Mouse (Mus musculus): ENCODE results near the gene Phc1. TPM values are rescaled to one million over a fixed set of nuclear protein-coding genes. Genes with fewer than 3 reads are reported as not detected.
"Not testable (repeated sequence)": the region's sequence is repeated elsewhere in the genome, so short reads cannot be mapped to it uniquely, and the experiment has no call there.

Gene Phc1
- polyA plus RNA-seq, 1 experiment from 2014 or later = 24.5 TPM

DNA sequence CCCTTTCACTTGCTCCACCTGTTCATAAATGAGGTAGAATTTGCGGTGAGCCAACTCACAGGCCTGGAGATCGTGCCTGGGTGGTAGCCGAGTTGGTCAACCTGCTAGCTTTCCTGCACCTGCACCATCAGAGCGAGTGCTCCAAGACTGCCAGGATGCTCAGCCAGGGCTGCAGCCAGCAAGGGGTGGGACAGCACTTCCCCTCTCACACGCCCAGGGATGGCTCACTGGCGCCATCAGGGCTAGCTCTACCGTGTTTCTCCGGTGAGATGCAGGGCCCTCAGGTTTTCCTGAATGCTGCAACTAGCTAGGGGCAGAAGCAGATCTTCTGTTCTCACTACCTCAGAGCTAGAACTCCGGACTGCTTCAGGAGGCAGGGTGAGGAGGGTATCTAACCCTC lies 15.5 kb upstream of the Phc1 start:
- no peaks in the 10 kb centered on the region for H3K9me3 ChIP-seq
- WGBS = 57% methylated on average over 9 of the region's 9 CpGs
- H3K4me2 ChIP-seq = no peak overlapping the region
- no peak overlapping the region for H3K27ac ChIP-seq
- ATAC-seq (ENCODE audit: insufficient number of reproducible peaks, insufficient read depth, low FRiP score, low TSS enrichment, low read depth) = no peak
- H3K36me3 ChIP-seq = no peaks in the 10 kb centered on the region
- H3K27me3 ChIP-seq = no peaks in the 10 kb centered on the region
- no peaks in the 10 kb centered on the region for H3K4me1 ChIP-seq
- H3K4me3 ChIP-seq = no peak overlapping the region
- no peak overlapping the region for H3K9ac ChIP-seq

DNA sequence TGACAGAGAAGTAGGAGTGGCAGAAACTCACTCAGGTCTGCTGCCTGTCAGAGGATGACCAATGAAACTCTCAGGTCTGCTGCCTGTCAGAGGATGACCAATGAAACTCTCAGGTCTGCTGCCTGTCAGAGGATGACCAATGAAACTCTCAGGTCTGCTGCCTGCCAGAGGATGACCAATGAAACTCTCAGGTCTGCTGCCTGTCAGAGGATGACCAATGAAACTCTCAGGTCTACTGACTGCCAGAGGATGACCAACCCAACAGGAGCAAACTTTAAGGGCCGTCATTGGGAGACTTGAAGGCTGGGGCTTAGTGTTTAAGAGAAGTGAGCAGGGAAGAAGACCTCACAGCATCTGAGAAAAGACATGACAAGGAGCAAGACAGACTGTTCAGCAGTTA lies 7.0 kb upstream of the Phc1 start:
- H3K9ac ChIP-seq; H3K27me3 ChIP-seq; H3K4me2 ChIP-seq; H3K27ac ChIP-seq; H3K4me1 ChIP-seq; H3K36me3 ChIP-seq; H3K4me3 ChIP-seq; ATAC-seq (ENCODE audit: insufficient number of reproducible peaks, insufficient read depth, low FRiP score, low TSS enrichment, low read depth); H3K9me3 ChIP-seq: not testable (repeated sequence)
- 42% methylated on average over 1 of the region's 1 CpGs for WGBS

DNA sequence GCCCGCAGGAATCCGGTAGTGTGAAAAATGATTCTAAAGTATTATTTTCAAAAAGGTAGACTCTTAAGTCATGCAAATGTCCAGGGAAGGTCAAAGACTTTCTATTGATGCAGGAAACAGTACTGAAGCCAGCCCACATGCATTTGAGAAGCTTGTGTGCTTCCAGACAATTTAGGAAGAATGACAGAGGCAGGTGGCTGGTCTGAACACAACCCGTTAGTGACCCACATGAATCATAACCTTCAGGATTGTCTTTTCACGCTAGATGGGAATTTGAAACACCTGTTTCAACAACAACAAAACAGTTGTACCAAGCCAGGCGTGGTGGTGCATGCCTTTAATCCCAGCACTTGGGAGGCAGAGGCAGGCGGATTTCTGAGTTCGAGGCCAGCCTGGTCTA lies 6.0 kb upstream of the Phc1 start:
- H3K4me2 ChIP-seq = no peak overlapping the region

DNA sequence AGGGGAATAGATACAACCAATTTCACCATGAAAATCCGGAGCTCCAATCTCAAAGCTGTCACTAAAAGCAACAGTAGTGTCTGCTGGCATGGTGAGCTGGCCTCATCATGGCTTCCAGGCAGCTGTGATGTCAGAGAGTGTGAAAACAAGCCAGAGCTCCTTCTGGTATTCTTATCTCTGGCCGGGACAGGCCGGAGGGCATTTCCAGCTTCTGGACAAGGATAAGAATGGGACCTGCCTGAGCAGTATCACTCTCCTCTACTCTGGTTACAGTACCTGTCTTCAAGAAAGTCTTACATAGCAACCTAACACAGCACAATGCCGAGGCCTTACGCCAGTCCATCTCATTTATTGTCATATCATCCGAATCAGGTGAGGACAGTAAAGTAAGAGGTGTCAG lies 5.4 kb upstream of the Phc1 start:
- 80% methylated on average over 6 of the region's 6 CpGs for whole genome bisulfite sequencing
- Histone ChIP-seq H3K4me1 (peaks cover 4% of the 10 kb centered on the region; the same call in 1 of the 2 replicates), H3K9me3 (no peaks in the 10 kb centered on the region), H3K36me3 (no peaks in the 10 kb centered on the region), H3K9ac (no peak overlapping the region), H3K4me3 (no peak overlapping the region), H3K27ac (no peak overlapping the region), H3K4me2 (no peak overlapping the region), H3K27me3 (no peaks in the 10 kb centered on the region)
- ATAC-seq (ENCODE audit: insufficient number of reproducible peaks, insufficient read depth, low FRiP score, low TSS enrichment, low read depth) = no peak

More for the DNA sequence above, 6.0 kb upstream of the Phc1 start:
- Histone ChIP-seq H3K27ac (no peak overlapping the region), H3K4me3 (no peak overlapping the region), H3K27me3 (no peaks in the 10 kb centered on the region), H3K9me3 (no peaks in the 10 kb centered on the region), H3K36me3 (no peaks in the 10 kb centered on the region), H3K4me1 (no peaks in the 10 kb centered on the region; the same call in 1 of the 2 replicates), H3K9ac (no peak overlapping the region)
- 80% methylated on average over 7 of the region's 7 CpGs for WGBS
- ATAC-seq (ENCODE audit: insufficient number of reproducible peaks, insufficient read depth, low FRiP score, low TSS enrichment, low read depth) = no peak

DNA sequence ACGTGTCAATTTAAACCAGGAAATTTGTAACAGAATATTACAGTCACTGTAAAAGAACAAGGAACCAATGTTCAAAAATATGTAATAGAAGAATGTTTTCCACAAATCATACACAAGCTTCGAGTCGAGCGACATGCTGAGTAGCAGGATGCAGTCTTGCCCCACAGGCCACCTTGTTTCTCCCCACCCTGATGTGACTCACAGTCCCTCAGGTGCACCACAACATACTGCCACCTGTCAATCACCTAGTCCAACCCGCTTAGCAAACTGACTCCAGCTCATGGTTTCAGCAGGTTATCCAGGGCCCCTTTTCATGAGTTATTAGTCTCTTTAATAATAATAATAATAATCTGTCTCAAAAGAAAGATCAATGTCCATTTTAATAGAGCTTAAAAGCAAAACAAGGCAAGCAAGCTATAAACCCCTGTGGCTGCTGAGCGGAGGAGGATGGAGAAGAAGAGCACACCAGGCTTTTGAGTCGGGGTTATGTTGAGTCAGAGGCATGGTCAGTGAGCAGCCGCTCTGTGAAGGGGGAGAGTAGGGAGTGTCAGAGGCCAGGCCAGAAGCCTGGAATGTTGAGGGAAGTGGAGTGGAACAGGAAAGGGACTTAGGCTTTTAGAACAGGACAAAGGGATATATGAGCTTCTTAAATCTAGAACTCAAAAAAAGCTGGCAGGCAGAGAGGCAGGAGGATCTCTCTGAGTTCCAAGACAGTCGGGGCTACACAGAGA lies 4.2 kb upstream of the Phc1 start:
- H3K9ac ChIP-seq = no peak overlapping the region

DNA sequence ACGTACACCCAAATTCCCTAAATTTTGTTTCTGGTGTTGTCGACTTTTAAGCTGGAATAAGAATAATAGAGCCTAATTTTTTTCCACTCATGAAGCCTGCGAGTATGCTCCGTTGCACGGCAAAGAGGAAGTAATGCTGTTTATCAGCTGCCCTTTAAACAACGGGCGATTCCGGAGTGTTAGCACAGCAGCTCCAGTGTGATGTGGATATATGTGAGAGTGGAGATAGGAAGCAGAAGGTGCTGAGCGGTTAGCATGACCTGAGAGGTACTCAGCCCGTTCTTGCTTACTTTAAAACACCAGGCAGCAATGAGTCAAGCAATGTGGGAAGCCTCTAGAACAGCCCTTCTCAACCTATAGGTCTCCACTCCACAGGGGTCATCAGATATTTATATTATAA lies 3.4 kb upstream of the Phc1 start:
- 71% methylated on average over 10 of the region's 10 CpGs for WGBS
- Histone ChIP-seq H3K4me3 (no peak overlapping the region), H3K27me3 (no peaks in the 10 kb centered on the region), H3K9me3 (no peaks in the 10 kb centered on the region), H3K9ac (no peak overlapping the region), H3K4me1 (peaks cover 9% of the 10 kb centered on the region), H3K4me2 (no peak overlapping the region), H3K27ac (no peak overlapping the region), H3K36me3 (no peaks in the 10 kb centered on the region)
- no peak for ATAC-seq (ENCODE audit: insufficient number of reproducible peaks, insufficient read depth, low FRiP score, low TSS enrichment, low read depth)

More for the DNA sequence above, 4.2 kb upstream of the Phc1 start:
- Histone ChIP-seq H3K36me3 (no peaks in the 10 kb centered on the region), H3K4me1 (peaks cover 7% of the 10 kb centered on the region; the same call in 1 of the 2 replicates), H3K4me3 (no peak overlapping the region), H3K27ac (no peak overlapping the region), H3K4me2 (no peak overlapping the region), H3K9me3 (no peaks in the 10 kb centered on the region), H3K27me3 (no peaks in the 10 kb centered on the region)
- no peak for ATAC-seq (ENCODE audit: insufficient number of reproducible peaks, insufficient read depth, low FRiP score, low TSS enrichment, low read depth)
- WGBS = 45% methylated on average over 9 of the region's 9 CpGs

DNA sequence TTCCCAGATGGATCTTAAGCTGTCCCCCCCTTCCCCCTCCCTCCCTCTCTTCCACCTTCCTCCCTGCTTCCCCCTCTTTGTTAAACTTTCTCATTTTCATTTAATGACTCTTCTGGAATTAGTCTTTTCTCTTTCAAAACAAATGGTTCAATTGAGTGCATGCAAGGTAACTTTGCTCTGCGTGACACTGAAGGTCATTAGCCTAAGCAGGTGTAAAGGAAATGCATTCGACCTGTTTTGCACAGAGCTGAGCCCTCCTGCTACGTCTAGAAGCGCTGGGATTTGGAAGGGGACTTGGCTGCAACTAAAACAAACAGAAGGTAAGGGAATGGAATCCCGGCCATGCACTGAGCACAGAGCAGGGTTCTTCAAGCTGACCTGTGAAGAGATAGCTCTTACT lies 1.8 kb upstream of the Phc1 start:
- H3K27ac ChIP-seq = no peak overlapping the region
- H3K9ac ChIP-seq = no peak overlapping the region
- H3K4me1 ChIP-seq = peaks cover 22% of the 10 kb centered on the region
- H3K36me3 ChIP-seq = no peaks in the 10 kb centered on the region
- no peak for ATAC-seq (ENCODE audit: insufficient number of reproducible peaks, insufficient read depth, low FRiP score, low TSS enrichment, low read depth)
- no peak overlapping the region for H3K4me3 ChIP-seq
- no peaks in the 10 kb centered on the region for H3K27me3 ChIP-seq
- no peaks in the 10 kb centered on the region for H3K9me3 ChIP-seq
- no peak overlapping the region for H3K4me2 ChIP-seq
- 24% methylated on average over 5 of the region's 5 CpGs for WGBS

DNA sequence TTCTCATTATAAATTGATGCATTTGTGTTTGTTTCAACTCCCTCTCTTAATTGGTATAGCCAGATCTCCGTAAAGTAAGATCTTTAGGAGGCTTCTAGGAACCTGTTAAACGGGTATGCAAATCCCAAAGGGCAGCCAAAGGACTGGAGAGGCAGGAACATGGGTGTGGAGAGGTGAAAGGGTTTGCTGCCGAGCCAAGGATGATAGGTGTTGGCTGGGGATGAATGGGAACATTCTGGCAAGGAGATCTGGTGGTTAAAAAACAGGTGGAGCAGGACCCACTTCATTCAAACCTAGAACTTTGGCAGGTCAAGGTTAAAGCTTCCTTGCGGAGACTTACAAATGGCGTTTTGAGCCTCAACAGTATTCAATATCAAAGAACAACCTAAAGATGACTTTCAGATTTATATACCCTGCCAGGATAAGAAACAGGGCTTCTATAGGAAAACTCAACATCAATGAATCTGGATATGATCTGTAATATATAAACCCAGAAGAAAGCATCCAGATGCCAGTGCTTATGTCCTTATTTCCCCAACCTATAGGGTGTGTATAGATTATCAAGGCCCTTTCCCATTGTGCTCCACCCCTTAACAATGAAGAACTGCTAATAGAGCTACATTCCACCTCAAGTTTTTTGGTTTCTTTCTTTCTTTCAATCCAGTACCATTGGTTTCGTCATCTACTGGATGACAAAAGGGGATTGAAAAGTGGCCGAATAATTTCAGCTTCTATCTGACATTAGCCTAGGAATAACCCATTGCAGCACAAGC lies 863 bp upstream of the Phc1 start:
- Histone ChIP-seq H3K4me3 (no peak overlapping the region), H3K4me1 (peaks cover 22% of the 10 kb centered on the region), H3K4me2 (peak overlapping the region; percentile 64), H3K36me3 (peaks cover 5% of the 10 kb centered on the region), H3K9ac (no peak overlapping the region), H3K9me3 (no peaks in the 10 kb centered on the region), H3K27me3 (no peaks in the 10 kb centered on the region), H3K27ac (peak overlapping the region; percentile 98; the same call in 1 of the 2 replicates)
- WGBS = 40% methylated on average over 7 of the region's 7 CpGs
- ATAC-seq (ENCODE audit: insufficient number of reproducible peaks, insufficient read depth, low FRiP score, low TSS enrichment, low read depth) = no peak

DNA sequence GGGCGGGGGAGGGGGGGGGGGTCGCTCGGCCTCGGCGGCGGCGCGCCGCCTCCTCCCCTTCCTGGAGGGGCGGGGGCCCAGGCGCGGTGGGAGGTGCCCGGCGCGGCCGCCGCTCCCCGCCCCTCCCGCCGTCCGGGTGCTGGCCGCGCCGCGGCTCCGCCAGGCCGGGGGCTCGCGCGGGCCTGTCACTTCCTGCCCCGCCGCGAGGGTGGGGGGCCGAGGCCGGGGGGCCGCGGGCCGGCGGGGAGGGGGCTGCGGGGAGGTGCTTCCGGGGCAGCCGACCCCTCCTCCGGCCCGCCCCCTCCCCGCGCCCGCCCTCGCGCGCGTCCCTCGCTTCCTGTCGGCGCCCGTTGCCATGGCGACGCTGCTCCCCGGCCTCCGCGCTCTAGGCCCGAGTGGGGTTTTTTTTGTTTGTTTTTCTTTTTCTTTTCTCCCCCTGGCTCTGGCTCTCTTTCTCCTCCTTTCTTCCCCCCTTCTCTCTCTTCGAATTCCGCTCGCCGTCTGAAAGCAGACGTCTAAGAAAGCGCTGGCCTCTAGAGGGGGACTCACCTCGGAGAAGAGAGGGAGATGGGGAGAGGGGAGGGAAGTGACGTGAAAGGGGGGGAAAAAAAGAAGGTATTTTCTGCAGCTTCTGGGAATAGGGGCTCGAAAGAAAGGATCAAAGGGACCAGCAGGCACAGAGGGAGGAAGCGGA lies 566 bp downstream of the Phc1 start:
- peak; percentile 85 for ATAC-seq (ENCODE audit: insufficient number of reproducible peaks, insufficient read depth, low FRiP score, low TSS enrichment, low read depth)
- no peaks in the 10 kb centered on the region for H3K9me3 ChIP-seq
- H3K4me1 ChIP-seq = peaks cover 22% of the 10 kb centered on the region
- peak overlapping the region; percentile 98 for H3K27ac ChIP-seq
- WGBS = under 1% methylated on average over 22 of the region's 71 CpGs
- peak overlapping the region; percentile 73 for H3K4me2 ChIP-seq
- H3K27me3 ChIP-seq = no peaks in the 10 kb centered on the region
- H3K4me3 ChIP-seq = peak overlapping the region; percentile 70
- peaks cover 17% of the 10 kb centered on the region for H3K36me3 ChIP-seq
- peak overlapping the region; percentile 84 for H3K9ac ChIP-seq

DNA sequence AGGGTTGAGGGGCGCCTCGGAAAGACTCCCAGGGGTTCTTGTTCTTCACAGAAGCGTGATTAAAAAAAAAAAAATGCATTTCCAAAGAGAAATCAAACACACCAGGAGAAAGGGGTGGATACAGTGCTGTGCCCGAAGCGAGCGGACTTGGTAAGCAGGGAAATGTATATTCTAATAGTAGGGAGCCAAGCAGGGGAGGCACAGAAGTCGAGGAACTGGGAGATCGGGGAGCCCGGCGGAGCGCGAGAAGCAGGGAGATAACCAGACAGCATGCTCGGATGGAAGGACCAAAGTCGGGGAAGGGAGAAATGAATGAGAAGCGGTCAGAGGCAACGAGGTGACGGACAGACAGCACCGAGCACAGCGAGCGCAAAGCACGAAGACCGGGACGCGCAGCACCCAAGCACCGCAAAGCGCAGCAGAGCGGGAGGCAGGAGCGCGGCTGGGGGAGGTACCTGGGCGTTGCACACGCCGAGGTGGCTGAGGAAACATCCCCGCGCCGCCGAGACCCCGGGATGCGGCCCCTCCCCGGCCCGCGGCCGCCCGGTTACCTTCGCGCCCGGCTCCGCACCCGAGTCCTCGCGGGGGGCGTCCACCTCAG lies 1.2 kb downstream of the Phc1 start:
- no peaks in the 10 kb centered on the region for H3K9me3 ChIP-seq
- H3K4me2 ChIP-seq = peak overlapping the region; percentile 73
- H3K4me3 ChIP-seq = peak overlapping the region; percentile 70
- 0% methylated on average over 28 of the region's 51 CpGs for WGBS
- peaks cover 24% of the 10 kb centered on the region for H3K36me3 ChIP-seq
- no peaks in the 10 kb centered on the region for H3K27me3 ChIP-seq
- peaks cover 22% of the 10 kb centered on the region for H3K4me1 ChIP-seq
- ATAC-seq (ENCODE audit: insufficient number of reproducible peaks, insufficient read depth, low FRiP score, low TSS enrichment, low read depth) = peak; percentile 57
- peak overlapping the region; percentile 98 for H3K27ac ChIP-seq
- H3K9ac ChIP-seq = peak overlapping the region; percentile 84

DNA sequence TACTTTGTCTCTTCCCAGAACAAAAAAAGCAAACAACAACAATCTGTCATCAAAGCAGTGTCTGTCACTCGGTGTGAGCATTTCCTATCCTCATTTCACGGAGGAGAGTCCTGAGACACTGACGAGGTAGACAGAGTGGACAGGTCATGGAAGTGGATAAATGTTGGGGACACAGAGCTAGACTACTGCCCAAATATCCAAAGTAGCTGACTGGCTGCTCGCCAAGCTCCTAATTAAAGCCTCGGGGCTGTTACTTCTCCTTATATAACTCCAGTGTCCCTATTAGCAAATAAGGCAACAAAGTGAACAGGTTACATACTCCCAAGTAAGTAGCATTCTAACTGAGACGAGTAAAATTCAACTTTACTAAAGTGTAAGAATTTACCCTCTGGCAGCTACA lies 2.8 kb downstream of the Phc1 start:
- Histone ChIP-seq H3K4me1 (peaks cover 22% of the 10 kb centered on the region), H3K27me3 (no peaks in the 10 kb centered on the region), H3K4me2 (peak overlapping the region; percentile 9; the same call in 1 of the 2 replicates), H3K36me3 (peaks cover 40% of the 10 kb centered on the region), H3K9ac (peak overlapping the region; percentile 46; the same call in 1 of the 2 replicates), H3K4me3 (no peak overlapping the region), H3K27ac (no peak overlapping the region), H3K9me3 (no peaks in the 10 kb centered on the region)
- ATAC-seq (ENCODE audit: insufficient number of reproducible peaks, insufficient read depth, low FRiP score, low TSS enrichment, low read depth) = no peak
- 50% methylated on average over 6 of the region's 6 CpGs for WGBS

All from embryonic facial prominence, embryonic 13.5 days (tissue).